Mouse (Mus musculus) limb, embryonic 10.5 days (tissue): ENCODE data around the gene Rarg. TPM values are rescaled to one million over a fixed set of nuclear protein-coding genes. Genes with fewer than 3 reads are reported as not detected.

Experiments
- DNase-seq: peaks from one replicate; pipeline ENCODE4 v3.0.0-alpha.2; 2017; ENCODE audit warnings: low spot score
- H3K27ac ChIP-seq: fragments of 300-500 bp; sonication (generic); 2 replicates; pipeline ENCODE4 v1.5.1; 2016; ENCODE audit warnings: mild to moderate bottlenecking
- H3K27me3 ChIP-seq: fragments of 300-500 bp; sonication (generic); 2 replicates; pipeline ENCODE4 v1.6.1; 2016; ENCODE audit warnings: low read depth, mild to moderate bottlenecking; ENCODE audit not compliant: poor library complexity, severe bottlenecking
- H3K36me3 ChIP-seq: fragments of 300-500 bp; sonication (generic); 2 replicates; pipeline ENCODE4 v1.6.1; 2016; ENCODE audit warnings: mild to moderate bottlenecking, moderate library complexity
- H3K4me1 ChIP-seq: fragments of 300-500 bp; sonication (generic); 2 replicates; pipeline ENCODE4 v1.6.1; 2016
- H3K4me3 ChIP-seq: fragments of 300-500 bp; sonication (generic); 2 replicates; pipeline ENCODE4 v1.5.1; 2016; ENCODE audit warnings: mild to moderate bottlenecking, moderate library complexity
- H3K9me3 ChIP-seq: fragments of 300-500 bp; sonication (generic); replicated peaks from 2 replicates; pipeline ENCODE4 v1.6.1; 2016; ENCODE audit warnings: mild to moderate bottlenecking
- WGBS: fragments of 180-500 bp; shearing (Covaris S2); methylation state at CpG from one replicate; pipeline ENCODE4 v1.1.7; 2016; 5-methylcytosine and 5-hydroxymethylcytosine counted together
- polyA plus RNA-seq: library from polyadenylated mRNA; unstranded; fragments of >200 nt; fragmentation: Nextera tagmentation; extraction: Ambion mirVana; gene quantifications from 2 replicates; pipeline ENCODE4 v1.2.1, GENCODE M21; 2016

Rarg gene
- polyA plus RNA-seq, result 111 and 148 TPM in 2 replicates

- H3K9me3 ChIP-seq, result no peaks in the 10 kb centered on the region
- no peaks in the 10 kb centered on the region; the same call in 1 of the 2 replicates for H3K27me3 ChIP-seq
- DNase-seq, result peak; percentile 78
- H3K36me3 ChIP-seq, result peaks cover 31% of the 10 kb centered on the region
- peak within 1 kb of the TSS; percentile 98 for H3K27ac ChIP-seq
- H3K4me1 ChIP-seq, result peaks cover 82% of the 10 kb centered on the region
- under 1% methylated on average over 37 of the region's 46 CpGs for WGBS
- peak within 1 kb of the TSS; percentile 88 for H3K4me3 ChIP-seq
Observed at GRCm38 (mm10) chr15:102257202-102258075, at the start of gene Rarg. TSS of gene Rarg (minus strand) at chr15:102257517.

- Histone ChIP-seq H3K27ac (no peak overlapping the region), H3K27me3 (no peaks in the 10 kb centered on the region), H3K36me3 (peaks cover 95% of the 10 kb centered on the region), H3K4me1 (no peaks in the 10 kb centered on the region), H3K4me3 (no peak overlapping the region), H3K9me3 (no peaks in the 10 kb centered on the region)
- no peak for DNase-seq
- WGBS, result 92% methylated on average over 6 of the region's 6 CpGs
Observed at GRCm38 (mm10) chr15:102302542-102302941, 45.2 kb upstream of the Rarg start.

- Histone ChIP-seq H3K4me3 (peak overlapping the region; percentile 81), H3K9me3 (no peaks in the 10 kb centered on the region), H3K4me1 (peaks cover 12% of the 10 kb centered on the region), H3K27ac (peak overlapping the region; percentile 81), H3K36me3 (peaks cover 38% of the 10 kb centered on the region), H3K27me3 (no peaks in the 10 kb centered on the region)
- no peak for DNase-seq
- 4% methylated on average over 24 of the region's 24 CpGs for WGBS
Observed at GRCm38 (mm10) chr15:102296368-102297006, 39.2 kb upstream of the Rarg start.

GRCm38 (mm10) chr15:102295633-102296367 is 38.5 kb upstream of the Rarg start, which contains the start of gene Espl1:
TSS of gene Espl1 (plus strand) at chr15:102296266.
- Histone ChIP-seq H3K36me3 (peaks cover 31% of the 10 kb centered on the region), H3K27ac (peak within 1 kb of the TSS; percentile 81), H3K4me1 (peaks cover 12% of the 10 kb centered on the region), H3K27me3 (no peaks in the 10 kb centered on the region), H3K4me3 (peak within 1 kb of the TSS; percentile 81), H3K9me3 (no peaks in the 10 kb centered on the region)
- DNase-seq, result peak; percentile 97
- WGBS, result 8% methylated on average over 25 of the region's 25 CpGs

GRCm38 (mm10) chr15:102287395-102287794 is 30.1 kb upstream of the Rarg start:
- H3K36me3 ChIP-seq, result peaks cover 7% of the 10 kb centered on the region
- no peaks in the 10 kb centered on the region for H3K27me3 ChIP-seq
- H3K27ac ChIP-seq, result no peak overlapping the region
- H3K9me3 ChIP-seq, result no peaks in the 10 kb centered on the region
- H3K4me3 ChIP-seq, result no peak overlapping the region
- DNase-seq, result no peak
- H3K4me1 ChIP-seq, result no peaks in the 10 kb centered on the region

GRCm38 (mm10) chr15:102283648-102284047 is 26.3 kb upstream of the Rarg start:
- H3K4me1 ChIP-seq, result peaks cover 24% of the 10 kb centered on the region
- WGBS, result 82% methylated on average over 3 of the region's 3 CpGs
- DNase-seq, result no peak

GRCm38 (mm10) chr15:102282463-102283292 is 25.4 kb upstream of the Rarg start:
- Histone ChIP-seq H3K9me3 (no peaks in the 10 kb centered on the region), H3K27me3 (no peaks in the 10 kb centered on the region), H3K4me3 (no peak overlapping the region), H3K4me1 (peaks cover 26% of the 10 kb centered on the region), H3K36me3 (peaks cover 27% of the 10 kb centered on the region), H3K27ac (no peak overlapping the region)
- DNase-seq, result no peak
- WGBS, result 89% methylated on average over 8 of the region's 8 CpGs

More at GRCm38 (mm10) chr15:102283648-102284047, 26.3 kb upstream of the Rarg start:
- Histone ChIP-seq H3K36me3 (peaks cover 27% of the 10 kb centered on the region), H3K9me3 (no peaks in the 10 kb centered on the region), H3K4me3 (no peak overlapping the region), H3K27me3 (no peaks in the 10 kb centered on the region), H3K27ac (no peak overlapping the region)

- Histone ChIP-seq H3K9me3 (no peaks in the 10 kb centered on the region), H3K27ac (0 out of 2 replicates have a peak overlapping the region, but pooled peaks have one; percentile 89), H3K4me3 (peak overlapping the region; percentile 74), H3K36me3 (peaks cover 27% of the 10 kb centered on the region), H3K27me3 (no peaks in the 10 kb centered on the region), H3K4me1 (peaks cover 26% of the 10 kb centered on the region)
- WGBS, result 96% methylated on average over 19 of the region's 19 CpGs
- no peak for DNase-seq
Observed at GRCm38 (mm10) chr15:102280623-102281022, 23.3 kb upstream of the Rarg start.

- Histone ChIP-seq H3K36me3 (peaks cover 27% of the 10 kb centered on the region), H3K4me3 (peak overlapping the region; percentile 74), H3K27ac (peak overlapping the region; percentile 89), H3K27me3 (no peaks in the 10 kb centered on the region), H3K4me1 (peaks cover 26% of the 10 kb centered on the region), H3K9me3 (no peaks in the 10 kb centered on the region)
- DNase-seq, result no peak
- WGBS, result 31% methylated on average over 13 of the region's 13 CpGs
Observed at GRCm38 (mm10) chr15:102279783-102280520, 22.6 kb upstream of the Rarg start.

GRCm38 (mm10) chr15:102279092-102279782 is 21.9 kb upstream of the Rarg start, which contains the start of gene Mfsd5:
TSS of gene Mfsd5 (plus strand) at chr15:102279454.
- WGBS, result under 1% methylated on average over 65 of the region's 65 CpGs
- H3K4me1 ChIP-seq, result peaks cover 26% of the 10 kb centered on the region
- no peaks in the 10 kb centered on the region for H3K27me3 ChIP-seq
- H3K4me3 ChIP-seq, result peak within 1 kb of the TSS; percentile 74
- H3K27ac ChIP-seq, result peak within 1 kb of the TSS; percentile 89
- peaks cover 27% of the 10 kb centered on the region for H3K36me3 ChIP-seq
- no peaks in the 10 kb centered on the region for H3K9me3 ChIP-seq
- peak; percentile 95 for DNase-seq

GRCm38 (mm10) chr15:102278726-102279091 is 21.4 kb upstream of the Rarg start:
- H3K27ac ChIP-seq, result peak overlapping the region; percentile 89
- peaks cover 25% of the 10 kb centered on the region for H3K36me3 ChIP-seq
- H3K27me3 ChIP-seq, result no peaks in the 10 kb centered on the region
- H3K4me1 ChIP-seq, result peaks cover 26% of the 10 kb centered on the region
- H3K4me3 ChIP-seq, result peak overlapping the region; percentile 74
- no peak for DNase-seq
- 34% methylated on average over 7 of the region's 7 CpGs for WGBS
- H3K9me3 ChIP-seq, result no peaks in the 10 kb centered on the region
